Mouse (Mus musculus) neural tube, embryonic 15.5 days (tissue): ENCODE results near the gene Ndufb10. TPM values are rescaled to one million over a fixed set of nuclear protein-coding genes. Genes with fewer than 3 reads are reported as not detected.

ENCODE experiments used
- ATAC-seq: fragments of 200-750 bp; cut with Nextera tagmentation; 2 replicates; pipeline ENCODE4 v1.8.0; 2017; ENCODE audit warnings: mild to moderate bottlenecking, moderate TSS enrichment, moderate library complexity; ENCODE audit not compliant: low FRiP score
- H3K27ac ChIP-seq: fragments of 300-500 bp; sonication (generic); replicated peaks from 2 replicates; pipeline ENCODE4 v1.5.1; 2015; ENCODE audit warnings: mild to moderate bottlenecking, inconsistent platforms
- H3K27me3 ChIP-seq: fragments of 300-500 bp; sonication (generic); replicated peaks from 2 replicates; pipeline ENCODE4 v1.6.1; 2015; ENCODE audit warnings: inconsistent platforms
- H3K36me3 ChIP-seq: fragments of 300-500 bp; sonication (generic); 2 replicates; pipeline ENCODE4 v1.6.1; 2015; ENCODE audit warnings: inconsistent platforms
- H3K4me1 ChIP-seq: fragments of 300-500 bp; sonication (generic); 2 replicates; pipeline ENCODE4 v1.6.1; 2015; ENCODE audit warnings: inconsistent platforms
- H3K4me2 ChIP-seq: fragments of 300-500 bp; sonication (generic); 2 replicates; pipeline ENCODE4 v1.6.1; 2015; ENCODE audit warnings: inconsistent platforms, mild to moderate bottlenecking, moderate library complexity
- H3K4me3 ChIP-seq: fragments of 300-500 bp; sonication (generic); replicated peaks from 2 replicates; pipeline ENCODE4 v1.5.1; 2015; ENCODE audit warnings: mild to moderate bottlenecking, inconsistent platforms
- H3K9ac ChIP-seq: fragments of 300-500 bp; sonication (generic); replicated peaks from 2 replicates; pipeline ENCODE4 v1.6.1; 2015; ENCODE audit warnings: mild to moderate bottlenecking, inconsistent platforms
- H3K9me3 ChIP-seq: fragments of 300-500 bp; sonication (generic); replicated peaks from 2 replicates; pipeline ENCODE4 v1.6.1; 2016; ENCODE audit warnings: inconsistent platforms
- WGBS: fragments of 180-500 bp; shearing (Covaris S2); methylation state at CpG from one replicate; pipeline ENCODE4 v1.1.7; 2015; ENCODE audit warnings: mixed read lengths; 5-methylcytosine and 5-hydroxymethylcytosine counted together
- polyA plus RNA-seq: library from polyadenylated mRNA; unstranded; fragments of >200 nt; fragmentation: Nextera tagmentation; extraction: Ambion mirVana; gene quantifications from 2 replicates; pipeline ENCODE4 v1.2.1, GENCODE M21; 2015

The Ndufb10 gene
- polyA plus RNA-seq, 1 experiment from 2014 or later: 304 TPM

DNA sequence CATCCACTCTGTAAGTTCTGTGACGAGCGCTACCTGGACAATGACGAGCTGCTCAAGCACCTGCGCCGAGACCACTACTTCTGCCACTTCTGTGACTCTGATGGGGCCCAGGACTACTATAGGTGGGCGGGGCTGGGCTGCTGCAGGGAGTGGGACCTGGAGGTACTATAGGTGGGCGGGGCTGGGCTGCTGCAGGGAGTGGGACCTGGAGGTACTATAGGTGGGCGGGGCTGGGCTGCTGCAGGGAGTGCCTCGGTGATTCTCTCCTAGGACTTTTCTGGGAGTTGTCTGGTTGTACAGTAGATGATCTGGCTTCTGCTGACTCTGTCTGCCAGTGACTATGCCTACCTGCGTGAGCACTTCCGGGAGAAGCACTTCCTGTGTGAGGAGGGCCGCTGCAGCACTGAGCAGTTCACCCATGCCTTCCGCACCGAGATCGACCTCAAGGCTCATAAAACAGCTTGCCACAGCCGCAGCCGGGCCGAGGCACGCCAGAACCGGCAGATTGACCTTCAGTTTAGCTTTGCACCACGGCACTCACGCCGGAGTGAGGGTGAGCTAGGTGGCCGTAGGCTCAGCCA lies 46.7 kb downstream of the Ndufb10 start:
- peaks cover 13% of the 10 kb centered on the region for H3K4me1 ChIP-seq
- no peak overlapping the region for H3K9ac ChIP-seq
- no peak overlapping the region for H3K27ac ChIP-seq
- no peak for ATAC-seq
- peaks cover 60% of the 10 kb centered on the region for H3K36me3 ChIP-seq
- no peak overlapping the region for H3K4me2 ChIP-seq
- H3K27me3 ChIP-seq: no peaks in the 10 kb centered on the region
- H3K4me3 ChIP-seq: no peak overlapping the region
- H3K9me3 ChIP-seq: no peaks in the 10 kb centered on the region
- 88% methylated on average over 24 of the region's 24 CpGs for WGBS

DNA sequence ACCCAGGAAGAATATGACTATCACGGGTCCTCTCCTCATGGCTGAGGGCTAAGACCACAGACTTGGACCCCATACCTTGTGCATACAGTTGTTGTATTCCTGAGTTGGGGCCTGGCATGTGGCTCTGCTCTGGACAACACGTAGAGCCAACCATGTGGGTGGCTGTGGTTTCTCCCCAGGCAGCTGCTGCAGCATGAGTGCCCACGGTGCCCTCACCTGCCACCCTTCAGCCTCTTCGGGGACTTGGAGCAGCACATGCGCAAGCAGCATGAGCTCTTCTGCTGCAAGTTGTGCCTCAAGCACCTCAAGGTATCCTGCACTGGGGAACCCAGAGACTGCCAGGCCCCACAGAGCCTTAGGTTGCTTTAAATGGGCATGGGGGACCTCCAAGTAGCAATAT lies 47.4 kb downstream of the Ndufb10 start:
- no peak for ATAC-seq
- Histone ChIP-seq H3K27me3 (no peaks in the 10 kb centered on the region), H3K4me1 (peaks cover 20% of the 10 kb centered on the region), H3K27ac (no peak overlapping the region), H3K9ac (no peak overlapping the region), H3K9me3 (no peaks in the 10 kb centered on the region), H3K36me3 (peaks cover 53% of the 10 kb centered on the region), H3K4me3 (no peak overlapping the region), H3K4me2 (no peak overlapping the region)
- WGBS: 93% methylated on average over 5 of the region's 5 CpGs

DNA sequence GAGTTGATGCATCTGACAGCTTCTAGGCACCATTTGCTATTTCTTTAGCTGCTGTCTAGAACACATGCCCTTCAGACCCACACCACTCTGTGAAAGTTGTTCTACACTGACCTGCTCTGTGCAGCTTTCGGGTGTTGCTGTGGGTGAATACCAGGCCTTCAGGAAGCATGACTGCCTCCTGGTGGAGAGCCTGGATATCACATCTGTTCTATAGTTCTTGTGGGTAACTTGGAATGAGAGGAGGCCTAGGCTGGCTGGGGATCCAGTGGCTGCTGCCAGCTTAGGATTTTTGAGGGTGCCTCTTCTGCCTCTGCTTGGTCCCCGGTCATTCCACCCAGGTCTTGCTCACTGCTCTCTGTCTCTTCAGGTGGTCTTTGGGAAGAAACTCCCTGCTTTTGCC lies 48.1 kb downstream of the Ndufb10 start:
- ATAC-seq: no peak
- H3K4me2 ChIP-seq: no peak overlapping the region
- WGBS: 68% methylated on average over 2 of the region's 2 CpGs
- no peaks in the 10 kb centered on the region for H3K9me3 ChIP-seq
- peaks cover 27% of the 10 kb centered on the region for H3K4me1 ChIP-seq
- H3K4me3 ChIP-seq: no peak overlapping the region
- H3K9ac ChIP-seq: no peak overlapping the region
- H3K27ac ChIP-seq: no peak overlapping the region
- no peaks in the 10 kb centered on the region for H3K27me3 ChIP-seq
- H3K36me3 ChIP-seq: peaks cover 46% of the 10 kb centered on the region

DNA sequence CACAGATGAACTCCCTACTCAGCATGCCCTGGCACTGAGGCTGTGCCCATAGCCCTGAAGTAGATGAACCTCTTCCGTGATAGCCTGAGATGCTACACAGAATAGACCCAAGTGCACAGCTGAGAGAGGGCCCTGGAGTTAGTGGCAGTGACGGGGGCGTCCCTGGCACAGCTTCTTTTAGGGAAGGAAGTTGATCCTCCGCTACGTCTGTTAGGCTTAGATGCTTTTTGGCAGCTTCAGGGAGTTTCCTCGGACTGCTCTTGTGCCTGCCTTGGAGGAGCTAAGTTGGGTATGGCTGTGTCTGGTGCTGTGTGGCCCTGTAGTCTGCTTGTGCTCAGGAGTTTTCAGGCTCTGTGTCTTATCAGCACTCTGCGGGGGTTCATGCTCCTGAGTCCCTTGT lies 50.0 kb downstream of the Ndufb10 start:
- no peak for ATAC-seq
- H3K27me3 ChIP-seq: no peaks in the 10 kb centered on the region
- H3K27ac ChIP-seq: no peak overlapping the region
- 91% methylated on average over 7 of the region's 7 CpGs for WGBS
- no peak overlapping the region for H3K4me3 ChIP-seq
- H3K4me2 ChIP-seq: no peak overlapping the region
- no peaks in the 10 kb centered on the region for H3K9me3 ChIP-seq
- H3K36me3 ChIP-seq: peaks cover 28% of the 10 kb centered on the region
- H3K9ac ChIP-seq: no peak overlapping the region
- H3K4me1 ChIP-seq: peaks cover 39% of the 10 kb centered on the region

DNA sequence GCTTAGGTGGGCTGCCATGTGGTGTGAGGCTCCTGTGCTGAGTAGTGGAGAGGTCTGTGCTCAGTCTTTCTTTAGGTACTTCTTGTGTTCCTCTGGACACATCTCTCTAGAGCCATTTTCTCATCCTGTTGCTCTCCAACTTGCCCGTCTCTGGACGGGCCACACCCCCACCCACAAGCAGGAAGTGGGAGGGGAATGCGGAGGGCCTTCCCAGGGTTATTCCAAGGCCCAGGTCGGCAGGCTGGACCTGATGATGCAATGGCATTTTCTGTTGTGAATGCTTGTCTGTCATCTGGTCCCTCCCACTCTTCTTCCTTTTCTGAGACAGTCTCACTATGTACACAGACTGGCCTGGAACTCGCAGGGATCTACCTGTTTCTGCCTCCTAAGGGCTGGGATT lies 52.1 kb downstream of the Ndufb10 start:
- Histone ChIP-seq H3K27ac (no peak overlapping the region), H3K4me3 (no peak overlapping the region), H3K4me2 (peak overlapping the region; percentile 84), H3K9ac (peak overlapping the region; percentile 34), H3K27me3 (no peaks in the 10 kb centered on the region), H3K36me3 (peaks cover 7% of the 10 kb centered on the region), H3K4me1 (peaks cover 47% of the 10 kb centered on the region), H3K9me3 (no peaks in the 10 kb centered on the region)
- WGBS: 36% methylated on average over 5 of the region's 5 CpGs
- no peak for ATAC-seq

Other genes starting within 250 kb of the Ndufb10 start
- gene Mlst8, start 245.4 kb downstream of the Ndufb10 start, polyA plus RNA-seq: 29.5 and 33.1 TPM in 2 replicates
- gene Caskin1, start 235.9 kb downstream of the Ndufb10 start, polyA plus RNA-seq: 42.7 and 53.4 TPM in 2 replicates
- gene Traf7, start 196.5 kb downstream of the Ndufb10 start, polyA plus RNA-seq: 83.2 and 89.4 TPM in 2 replicates
- 6.1 and 9.1 TPM in 2 replicates for gene Rab26, start 190.3 kb downstream of the Ndufb10 start, polyA plus RNA-seq
- gene Pkd1, start 174.6 kb downstream of the Ndufb10 start, polyA plus RNA-seq: 31.2 and 31.7 TPM in 2 replicates
- 60.6 and 68.8 TPM in 2 replicates for gene Tsc2, start 91.8 kb downstream of the Ndufb10 start, polyA plus RNA-seq
- gene Nthl1, start 91.8 kb downstream of the Ndufb10 start, polyA plus RNA-seq: 8.3 and 10.0 TPM in 2 replicates
- gene Slc9a3r2, start 74.2 kb downstream of the Ndufb10 start, polyA plus RNA-seq: 60.2 and 65.7 TPM in 2 replicates
- 0.42 and 0.51 TPM in 2 replicates for gene Npw, start 66.0 kb downstream of the Ndufb10 start, polyA plus RNA-seq
- gene Zfp598, start 54.8 kb downstream of the Ndufb10 start, polyA plus RNA-seq: 19.2 and 20.5 TPM in 2 replicates
- gene Syngr3, start 34.5 kb downstream of the Ndufb10 start, polyA plus RNA-seq: 214 and 242 TPM in 2 replicates
- gene Gfer, start 28.3 kb downstream of the Ndufb10 start, polyA plus RNA-seq: 36.5 and 37.9 TPM in 2 replicates
- gene Noxo1, start 28.2 kb downstream of the Ndufb10 start, polyA plus RNA-seq: 1.9 and 3.9 TPM in 2 replicates
- 55.6 and 66.5 TPM in 2 replicates for gene Tbl3, start 16.8 kb downstream of the Ndufb10 start, polyA plus RNA-seq
- 0.15 TPM in 1 of 2 replicates, not detected in the other for gene Rnf151, start 6.4 kb downstream of the Ndufb10 start, polyA plus RNA-seq
- gene Rps2, start 6.4 kb downstream of the Ndufb10 start, polyA plus RNA-seq: 729 and 914 TPM in 2 replicates
- 0.10 and 0.19 TPM in 2 replicates for gene Rpl3l, start 3.3 kb upstream of the Ndufb10 start, polyA plus RNA-seq
- gene Msrb1, start 12.2 kb upstream of the Ndufb10 start, polyA plus RNA-seq: 23.2 and 24.4 TPM in 2 replicates
- 0.37 and 0.38 TPM in 2 replicates for gene Hs3st6, start 28.5 kb upstream of the Ndufb10 start, polyA plus RNA-seq
- not detected in 2 replicates for gene Meiob, start 79.8 kb upstream of the Ndufb10 start, polyA plus RNA-seq
- 74.7 and 78.9 TPM in 2 replicates for gene Hagh, start 115.7 kb upstream of the Ndufb10 start, polyA plus RNA-seq
- gene Fahd1, start 125.9 kb upstream of the Ndufb10 start, polyA plus RNA-seq: 26.0 and 26.4 TPM in 2 replicates
- gene Igfals, start 141.5 kb upstream of the Ndufb10 start, polyA plus RNA-seq: 0.06 and 0.78 TPM in 2 replicates
- gene Nubp2, start 161.9 kb upstream of the Ndufb10 start, polyA plus RNA-seq: 63.2 and 68.9 TPM in 2 replicates
- gene Spsb3, start 162.2 kb upstream of the Ndufb10 start, polyA plus RNA-seq: 77.6 and 84.2 TPM in 2 replicates
- 27.9 and 31.3 TPM in 2 replicates for gene Eme2, start 170.6 kb upstream of the Ndufb10 start, polyA plus RNA-seq
- gene Mrps34, start 170.6 kb upstream of the Ndufb10 start, polyA plus RNA-seq: 89.0 and 89.5 TPM in 2 replicates
- gene Nme3, start 172.0 kb upstream of the Ndufb10 start, polyA plus RNA-seq: 92.9 and 105 TPM in 2 replicates
- 82.3 and 87.2 TPM in 2 replicates for gene Mapk8ip3, start 212.5 kb upstream of the Ndufb10 start, polyA plus RNA-seq
- 81.4 and 102 TPM in 2 replicates for gene Jpt2, start 236.2 kb upstream of the Ndufb10 start, polyA plus RNA-seq